Mouse (Mus musculus) stomach, embryonic 16.5 days (tissue): ENCODE data around the gene Olfr822. TPM values are rescaled to one million over a fixed set of nuclear protein-coding genes. Genes with fewer than 3 reads are reported as not detected.
"Not testable (repeated sequence)": the region's sequence is repeated elsewhere in the genome, so short reads cannot be mapped to it uniquely, and the experiment has no call there.

ENCODE experiments used
- ATAC-seq: fragments of 200-750 bp; cut with Nextera tagmentation; 2 replicates; pipeline ENCODE4 v1.8.0; 2017; ENCODE audit warnings: moderate number of reproducible peaks, moderate TSS enrichment; ENCODE audit not compliant: insufficient read depth, low FRiP score
- H3K27ac ChIP-seq: fragments of 300-500 bp; sonication (generic); 2 replicates; pipeline ENCODE4 v1.5.1; 2014; ENCODE audit warnings: low read length
- H3K27me3 ChIP-seq: fragments of 300-500 bp; sonication (generic); 2 replicates; pipeline ENCODE4 v1.6.1; 2014; ENCODE audit warnings: low read length, control low read depth, mixed read lengths; ENCODE audit not compliant: control insufficient read depth, insufficient read depth
- H3K36me3 ChIP-seq: fragments of 300-500 bp; sonication (generic); 2 replicates; pipeline ENCODE4 v1.6.1; 2014; ENCODE audit warnings: low read length; ENCODE audit not compliant: control insufficient read depth, insufficient read depth
- H3K4me1 ChIP-seq: fragments of 300-500 bp; sonication (generic); 2 replicates; pipeline ENCODE4 v1.6.1; 2014; ENCODE audit warnings: low read length, control low read depth, mixed read lengths; ENCODE audit not compliant: control insufficient read depth, insufficient read depth
- H3K4me2 ChIP-seq: fragments of 300-500 bp; sonication (generic); 2 replicates; pipeline ENCODE4 v1.6.1; 2014; ENCODE audit warnings: low read depth, low read length, mixed read lengths
- H3K4me3 ChIP-seq: fragments of 300-500 bp; sonication (generic); replicated peaks from 2 replicates; pipeline ENCODE4 v1.5.1; 2014; ENCODE audit warnings: mild to moderate bottlenecking, low read length
- H3K9ac ChIP-seq: fragments of 300-500 bp; sonication (generic); 2 replicates; pipeline ENCODE4 v1.6.1; 2014; ENCODE audit warnings: low read length
- H3K9me3 ChIP-seq: fragments of 300-500 bp; sonication (generic); replicated peaks from 2 replicates; pipeline ENCODE4 v1.6.1; 2016; ENCODE audit warnings: low read length, control low read depth; ENCODE audit not compliant: control insufficient read depth
- WGBS: fragments of 180-500 bp; shearing (Covaris S2); extraction: QIAGEN DNeasy Blood & Tissue Kit; methylation state at CpG from one replicate; pipeline ENCODE4 v1.1.7; 2014; 5-methylcytosine and 5-hydroxymethylcytosine counted together
- polyA plus RNA-seq: library from polyadenylated mRNA; unstranded; fragments of >200 nt; fragmentation: Nextera tagmentation; extraction: Ambion mirVana; gene quantifications from 2 replicates; pipeline ENCODE4 v1.2.1, GENCODE M21; 2015

Gene Olfr822
- not detected in 2 replicates for polyA plus RNA-seq

DNA sequence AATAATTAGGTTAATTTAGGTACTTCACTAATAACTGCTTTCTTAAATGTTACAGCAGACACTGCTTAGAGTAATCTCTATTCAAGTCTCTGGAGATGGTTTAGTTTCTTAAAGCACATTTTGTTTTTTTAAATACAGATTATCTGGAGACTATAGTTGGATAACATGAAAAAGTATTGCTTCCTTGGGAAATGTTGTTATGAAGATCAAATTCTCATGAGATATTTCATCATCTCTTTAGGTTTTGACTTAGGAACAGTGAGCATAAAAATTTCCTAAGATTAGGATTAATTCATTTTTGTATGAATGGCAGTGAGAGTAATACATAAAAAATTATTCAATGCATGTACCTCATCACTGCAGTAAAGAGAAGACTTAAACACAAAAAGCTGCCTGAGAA, at the start of gene Olfr822:
Gene Olfr822 (plus strand): TSS at position 301 of the 400 bp plus-strand sequence.
- Histone ChIP-seq H3K9me3 (no peaks in the 10 kb centered on the region), H3K4me1 (no peaks in the 10 kb centered on the region), H3K27me3 (no peaks in the 10 kb centered on the region), H3K4me2 (no peak within 1 kb of the TSS), H3K27ac (no peak within 1 kb of the TSS), H3K9ac (no peak within 1 kb of the TSS), H3K4me3 (no peak within 1 kb of the TSS), H3K36me3 (no peaks in the 10 kb centered on the region)
- ATAC-seq, result no peak

DNA sequence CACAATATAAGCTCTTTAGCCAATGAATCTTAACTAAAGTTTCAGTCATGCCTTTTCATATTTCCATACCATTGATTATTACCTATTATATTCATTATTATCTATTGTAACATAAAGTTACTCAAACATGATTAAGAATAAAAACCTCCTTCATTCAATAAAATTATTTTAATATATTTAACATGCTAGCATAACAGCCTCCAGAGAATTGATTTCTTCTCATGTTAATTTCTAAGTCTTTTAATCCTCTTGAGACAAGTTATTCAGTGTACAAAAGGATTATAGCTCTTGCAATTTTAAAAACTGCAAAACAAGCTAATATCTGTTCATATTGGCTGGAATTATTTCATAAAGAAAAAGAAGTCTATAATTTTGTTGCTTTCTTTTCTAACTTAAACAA, 41.0 kb upstream of the Olfr822 start, which contains the start of gene Olfr821:
Gene Olfr821 (plus strand): TSS at position 301 of the 400 bp plus-strand sequence.
- Histone ChIP-seq H3K27ac (no peak within 1 kb of the TSS), H3K4me3 (no peak within 1 kb of the TSS), H3K4me1 (no peaks in the 10 kb centered on the region), H3K9me3 (no peaks in the 10 kb centered on the region), H3K4me2 (no peak within 1 kb of the TSS), H3K27me3 (no peaks in the 10 kb centered on the region), H3K36me3 (no peaks in the 10 kb centered on the region), H3K9ac (no peak within 1 kb of the TSS)
- no peak for ATAC-seq

DNA sequence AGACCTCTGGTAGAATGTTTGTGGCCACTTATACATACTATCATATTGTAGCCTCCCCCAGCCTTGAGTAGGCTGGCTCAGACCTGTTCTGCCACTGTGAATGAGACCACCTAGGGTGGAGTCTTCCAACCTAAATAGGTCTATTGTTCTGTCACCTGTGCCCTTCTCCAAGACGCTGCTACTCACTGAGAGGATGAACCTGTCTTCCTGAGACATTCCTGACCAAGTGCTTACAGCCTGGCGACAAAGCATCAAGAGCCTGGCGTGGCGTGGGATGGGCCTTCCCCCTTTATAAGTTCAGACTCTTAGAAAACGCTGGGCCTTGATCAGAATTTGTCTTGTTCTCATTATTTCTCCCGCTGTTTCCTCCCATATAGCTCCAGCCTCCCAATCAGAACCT, 33.9 kb upstream of the Olfr822 start:
- Histone ChIP-seq H3K4me2 (no peak overlapping the region), H3K27ac (no peak overlapping the region), H3K9me3 (no peaks in the 10 kb centered on the region), H3K27me3 (no peaks in the 10 kb centered on the region), H3K36me3 (no peaks in the 10 kb centered on the region), H3K9ac (no peak overlapping the region), H3K4me3 (no peak overlapping the region), H3K4me1 (no peaks in the 10 kb centered on the region)
- no peak for ATAC-seq
- 61% methylated on average over 6 of the region's 6 CpGs for WGBS

DNA sequence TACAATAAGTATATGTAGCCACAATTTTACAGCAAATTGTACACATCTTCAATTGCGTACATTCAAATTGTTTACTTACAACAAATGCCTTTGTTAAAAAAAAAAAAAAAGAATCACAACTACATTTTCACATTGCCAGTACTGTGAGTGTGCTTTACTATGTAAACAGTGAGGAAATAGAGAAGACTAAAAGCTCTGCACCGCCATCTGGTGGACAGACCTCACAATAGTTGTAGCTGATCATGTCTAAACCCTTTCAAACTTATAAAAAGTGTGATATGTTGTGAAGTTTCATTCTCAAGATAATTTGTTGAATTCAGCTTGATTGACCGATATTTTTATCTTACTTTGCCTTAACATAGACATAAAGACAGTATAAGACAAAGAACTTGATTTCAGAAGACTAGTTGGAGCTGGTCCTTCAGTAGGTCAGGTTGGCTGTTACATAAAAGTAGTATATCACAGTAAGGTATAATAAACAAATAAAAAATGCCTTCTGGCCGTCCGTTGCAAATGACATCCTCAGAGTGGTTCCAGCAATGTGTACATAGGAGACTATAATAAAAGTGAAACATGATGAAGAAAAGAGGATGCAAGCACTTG, 21.9 kb downstream of the Olfr822 start:
- Histone ChIP-seq H3K27ac (no peak overlapping the region), H3K4me1 (no peaks in the 10 kb centered on the region), H3K9ac (no peak overlapping the region), H3K27me3 (no peaks in the 10 kb centered on the region), H3K36me3 (no peaks in the 10 kb centered on the region), H3K4me3 (no peak overlapping the region), H3K9me3 (no peaks in the 10 kb centered on the region), H3K4me2 (no peak overlapping the region)
- 14% methylated on average over 5 of the region's 5 CpGs for WGBS
- ATAC-seq, result no peak

DNA sequence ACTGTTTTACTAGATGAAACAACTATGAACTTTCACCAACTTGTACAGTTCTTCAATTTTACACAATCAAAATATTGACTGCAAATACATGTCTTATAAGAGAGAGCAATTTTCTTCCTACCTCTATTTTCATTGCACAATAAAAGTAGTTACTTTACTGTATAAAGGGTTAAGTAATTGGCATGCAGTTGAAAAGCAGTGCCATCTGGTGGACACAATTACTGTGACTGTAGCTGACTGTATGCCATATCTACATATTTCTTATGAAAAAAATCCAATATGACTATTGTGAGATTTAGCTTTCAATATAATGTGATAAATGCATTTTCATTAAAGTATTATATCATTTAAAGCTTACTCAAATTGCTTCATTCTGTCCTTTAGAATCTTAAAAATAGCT, 25.1 kb downstream of the Olfr822 start:
- Histone ChIP-seq H3K9ac (no peak overlapping the region), H3K9me3 (no peaks in the 10 kb centered on the region), H3K4me3 (no peak overlapping the region), H3K27me3 (no peaks in the 10 kb centered on the region), H3K4me2 (no peak overlapping the region), H3K36me3 (no peaks in the 10 kb centered on the region), H3K4me1 (no peaks in the 10 kb centered on the region), H3K27ac (no peak overlapping the region)
- ATAC-seq, result no peak

DNA sequence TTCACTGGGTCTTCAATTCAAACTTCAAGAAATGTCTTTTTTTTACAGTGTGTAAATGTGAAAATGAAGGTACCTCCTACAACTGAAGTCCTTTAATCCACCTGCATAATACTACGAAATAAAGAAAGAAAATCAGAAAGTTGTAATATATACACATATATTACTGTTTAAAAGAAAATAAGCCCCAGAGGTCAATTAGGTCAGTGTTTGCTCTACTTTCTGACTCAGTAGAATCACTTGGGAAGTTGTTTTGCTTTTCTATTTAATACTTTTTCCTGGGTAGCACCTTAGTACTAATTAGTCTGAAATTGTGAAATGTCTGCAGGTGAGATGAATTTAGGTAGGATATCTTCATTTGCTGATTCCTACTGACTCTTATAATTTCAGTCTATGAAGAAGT, 44.3 kb downstream of the Olfr822 start, which contains the start of gene Olfr823:
Gene Olfr823 (minus strand): TSS at position 101 of the 400 bp plus-strand sequence.
- not testable (repeated sequence) for H3K36me3 ChIP-seq, H3K4me1 ChIP-seq, H3K27me3 ChIP-seq, H3K27ac ChIP-seq, H3K4me2 ChIP-seq, ATAC-seq, H3K4me3 ChIP-seq, H3K9ac ChIP-seq, H3K9me3 ChIP-seq
- WGBS, result 66% methylated on average over 1 of the region's 1 CpGs

DNA sequence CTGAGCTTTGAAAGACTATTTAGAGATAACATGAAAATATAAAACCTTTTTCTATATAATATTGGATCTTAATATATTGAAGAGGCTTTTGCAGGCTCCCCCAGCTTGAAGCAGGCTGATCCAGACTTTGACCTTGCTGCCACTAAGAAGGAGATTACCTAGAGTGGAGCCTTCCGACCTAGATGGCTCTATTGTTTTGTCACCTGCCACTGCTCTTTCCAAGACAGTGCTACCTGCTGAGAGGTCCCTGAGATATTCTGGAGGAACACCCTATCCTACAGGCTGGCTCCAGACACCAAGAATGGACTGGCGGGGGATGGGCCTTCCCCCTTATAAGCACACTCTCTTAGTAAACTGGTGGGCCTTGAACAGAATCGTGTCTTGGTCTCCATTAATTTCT, 45.0 kb downstream of the Olfr822 start:
- H3K27me3 ChIP-seq, H3K4me2 ChIP-seq, H3K9me3 ChIP-seq, H3K4me3 ChIP-seq, H3K36me3 ChIP-seq, H3K27ac ChIP-seq, H3K9ac ChIP-seq, ATAC-seq, H3K4me1 ChIP-seq: not testable (repeated sequence)
- 69% methylated on average over 3 of the region's 3 CpGs for WGBS

Other genes with a start within 250 kb of the Olfr822 start
- gene Olfr812, start 225.1 kb upstream of the Olfr822 start, polyA plus RNA-seq, result not detected in 2 replicates
- gene Olfr813, start 215.8 kb upstream of the Olfr822 start, polyA plus RNA-seq, result not detected in 2 replicates
- gene Olfr814, start 191.4 kb upstream of the Olfr822 start, polyA plus RNA-seq, result not detected in 2 replicates
- not detected in 2 replicates for gene Olfr815, start 165.3 kb upstream of the Olfr822 start, polyA plus RNA-seq
- gene Olfr816, start 155.6 kb upstream of the Olfr822 start, polyA plus RNA-seq, result not detected in 2 replicates
- not detected in 2 replicates for gene Olfr818, start 122.1 kb upstream of the Olfr822 start, polyA plus RNA-seq
- not detected in 2 replicates for gene Olfr819, start 103.9 kb upstream of the Olfr822 start, polyA plus RNA-seq
- gene Olfr247, start 95.1 kb upstream of the Olfr822 start, polyA plus RNA-seq, result not detected in 2 replicates
- gene Gm10310, start 86.1 kb upstream of the Olfr822 start, polyA plus RNA-seq, result not detected in 2 replicates
- not detected in 2 replicates for gene Olfr820, start 58.6 kb upstream of the Olfr822 start, polyA plus RNA-seq
- not detected in 2 replicates for gene Olfr821, start 40.9 kb upstream of the Olfr822 start, polyA plus RNA-seq
- gene Olfr823, start 44.2 kb downstream of the Olfr822 start, polyA plus RNA-seq, result not detected in 2 replicates
- gene Olfr824, start 58.8 kb downstream of the Olfr822 start, polyA plus RNA-seq, result not detected in 2 replicates
- gene Olfr825, start 95.6 kb downstream of the Olfr822 start, polyA plus RNA-seq, result not detected in 2 replicates
- not detected in 2 replicates for gene Olfr826, start 113.0 kb downstream of the Olfr822 start, polyA plus RNA-seq
- gene Olfr827, start 143.2 kb downstream of the Olfr822 start, polyA plus RNA-seq, result not detected in 2 replicates
- gene Neurod4, start 209.0 kb downstream of the Olfr822 start, polyA plus RNA-seq, result not detected in 2 replicates